Mouse (Mus musculus) ES-E14 (cell line): ENCODE data around the gene Rptor.

Experiments used
- CHD2 ChIP-seq: IDR thresholded peaks from 2 replicates; pipeline ENCODE4 v1.6.1; 2014; ENCODE audit warnings: mild to moderate bottlenecking, low read depth, low read length, inconsistent platforms
- HCFC1 ChIP-seq: IDR thresholded peaks from 2 replicates; pipeline ENCODE4 v1.6.1; 2012; ENCODE audit warnings: low read length, inconsistent platforms, borderline replicate concordance; ENCODE audit not compliant: insufficient read depth
- MAFK ChIP-seq: IDR thresholded peaks from 2 replicates; pipeline ENCODE4 v1.6.1; 2014; ENCODE audit warnings: mild to moderate bottlenecking, low read depth, low read length, inconsistent platforms; ENCODE audit not compliant: insufficient read depth
- ZC3H11A ChIP-seq: IDR thresholded peaks from 2 replicates; pipeline ENCODE4 v1.6.1; 2012; ENCODE audit warnings: low read depth, mild to moderate bottlenecking, inconsistent platforms, low read length, borderline replicate concordance
- ZNF384 ChIP-seq: IDR thresholded peaks from 2 replicates; pipeline ENCODE4 v1.6.1; 2012; ENCODE audit warnings: low read depth, low read length, inconsistent platforms

GRCm38 (mm10) chr11:119894634-119895033 is 291.9 kb downstream of the Rptor start:
- TF ChIP-seq ZC3H11A (no peak), ZNF384 (no peak), MAFK (peak; percentile 58; the same call in 1 of the 2 replicates), HCFC1 (no peak), CHD2 (no peak)
